Mouse (Mus musculus): ENCODE data around the gene 3110001I22Rik. TPM values are rescaled to one million over a fixed set of nuclear protein-coding genes. Genes with fewer than 3 reads are reported as not detected.

3110001I22Rik gene
- total RNA-seq, 2 experiments from 2014 or later, result 2.7 to 2.8 TPM

DNA sequence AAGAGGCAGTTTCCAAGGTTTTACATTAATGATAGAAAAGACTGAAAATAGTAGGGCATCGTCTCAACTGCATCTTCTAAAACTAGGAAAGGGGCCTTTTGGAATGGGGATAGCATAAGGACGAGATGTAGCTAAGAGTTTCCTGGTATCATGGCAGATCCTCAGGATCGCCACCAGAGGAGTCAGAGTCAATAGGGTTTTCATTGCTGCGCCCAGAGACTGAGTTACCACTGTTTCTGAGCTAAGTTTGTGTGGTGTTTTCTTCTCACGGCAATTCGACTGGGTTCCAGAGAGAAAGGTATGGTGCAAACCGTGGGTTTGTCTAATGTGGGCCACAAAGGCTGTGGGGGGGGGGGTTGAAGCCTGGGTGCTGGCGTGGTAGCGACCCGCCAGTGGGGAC is 32.9 kb downstream of the 3110001I22Rik start:
- intact Hi-C loops (cut with DNase I), result no loop called here
- no peak for DNase-seq

DNA sequence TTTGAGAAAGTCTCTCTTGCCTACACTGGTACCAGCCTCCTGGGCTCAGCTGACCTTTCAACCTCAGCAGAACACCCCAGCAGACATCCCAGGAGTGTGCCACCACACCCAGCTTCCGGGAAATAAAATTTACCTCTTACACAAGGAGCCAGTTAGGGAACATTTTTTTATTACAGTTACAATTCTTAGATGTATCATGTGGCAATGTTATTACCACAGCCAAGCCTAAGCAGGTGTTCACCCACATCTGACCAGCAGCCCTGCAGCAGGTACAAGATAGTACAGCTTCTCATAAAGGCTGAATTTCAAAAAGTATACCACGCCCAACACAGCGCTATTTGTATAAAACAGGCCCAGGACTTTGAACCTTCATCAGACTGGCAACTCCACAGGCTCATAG is 43.2 kb downstream of the 3110001I22Rik start:
- intact Hi-C loops (cut with DNase I), result no loop called here
- DNase-seq, result no peak

GRCm38 (mm10) chr16:13716821-13717553 is 45.3 kb downstream of the 3110001I22Rik start:
- intact Hi-C loops (cut with DNase I), result no loop called here
- no peak for DNase-seq

DNA sequence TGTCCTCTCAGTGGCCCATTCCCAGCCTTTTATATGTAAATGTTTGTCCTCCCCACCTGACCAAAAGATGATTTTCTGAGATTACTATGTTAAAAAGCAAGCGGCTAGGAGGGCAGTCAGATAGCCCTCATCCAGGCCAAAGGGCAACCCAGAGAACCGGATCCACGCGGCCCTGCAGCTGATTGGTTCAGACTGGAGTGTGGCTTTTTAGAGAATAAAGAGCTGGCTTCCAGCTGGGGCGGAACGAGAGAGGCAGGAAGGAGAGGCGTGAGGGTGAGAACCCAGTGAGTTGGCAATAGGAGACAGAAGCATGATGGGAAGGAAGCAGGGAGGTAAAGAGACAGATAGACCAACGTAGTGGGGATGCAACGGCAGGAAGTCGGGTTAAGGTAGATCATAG is 51.2 kb downstream of the 3110001I22Rik start:
- intact Hi-C loops (cut with DNase I), result no loop called here
- no peak for DNase-seq

DNA sequence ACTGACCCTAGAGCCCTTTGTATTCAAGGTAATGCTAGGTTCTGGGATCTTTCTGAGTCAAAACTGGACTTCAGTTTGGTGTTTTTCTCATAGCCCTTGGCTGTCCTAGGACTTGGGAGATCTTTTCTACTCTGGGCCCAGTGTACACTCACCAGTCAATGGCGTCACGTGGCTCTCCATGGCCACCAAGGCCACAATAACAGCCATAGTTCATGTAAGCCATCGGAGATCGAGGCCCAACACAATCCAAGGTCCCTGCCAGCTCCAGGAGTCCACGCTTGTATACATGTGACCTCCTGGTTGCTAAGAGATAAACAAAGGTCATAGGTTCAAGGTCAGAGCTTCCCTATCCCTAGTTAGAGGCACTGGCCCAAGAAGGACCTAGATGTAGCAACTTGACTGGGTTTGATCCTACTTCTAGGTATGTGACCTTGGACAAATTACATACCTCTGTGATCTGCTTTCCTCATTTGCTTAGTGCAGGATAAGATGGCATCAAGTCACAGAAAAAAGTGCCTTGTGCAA is 56.1 kb downstream of the 3110001I22Rik start:
- intact Hi-C loops (cut with DNase I), result no loop called here
- DNase-seq, result no peak

Other genes starting within 250 kb of the 3110001I22Rik start
- gene Parn, start 3.8 kb upstream of the 3110001I22Rik start, total RNA-seq (2021), result 10 to 100 TPM; 18.1 to 18.4 TPM
- gene Bfar, start 71 bp upstream of the 3110001I22Rik start, total RNA-seq (2021), result 10 to 100 TPM; 41.2 to 44.2 TPM
- not detected for gene Pla2g10, start 59.1 kb downstream of the 3110001I22Rik start, total RNA-seq (2021)
- gene Rrn3, start 108.8 kb downstream of the 3110001I22Rik start, total RNA-seq (2021), result 10 to 100 TPM; 42.5 to 47.6 TPM
- gene Ntan1, start 146.9 kb downstream of the 3110001I22Rik start, total RNA-seq (2021), result 10 to 100 TPM; 66.2 to 66.5 TPM
- 10 to 100 TPM; 78.5 to 80.1 TPM for gene Pdxdc1, start 231.2 kb downstream of the 3110001I22Rik start, total RNA-seq (2021)
- gene Mpv17l, start 231.2 kb downstream of the 3110001I22Rik start, total RNA-seq (2021), result 1 to 10 TPM in 1 of 2 experiments, under 1 TPM in 1; 0.74 to 1.3 TPM